Mouse (Mus musculus) liver, embryonic 14.5 days (tissue): ENCODE measurements at regions not wholly inside any gene's neighbourhood (a gene's known extent, or its start where the extent isn't known, plus 50 kb on each side); places are given as distances from the start of the nearest gene placed in this dataset.

Experiments used
- CTCF ChIP-seq: IDR thresholded peaks from 2 replicates; pipeline ENCODE4 v1.5.1; 2016; ENCODE audit warnings: antibody characterized with exemption, low read depth, control low read depth
- EP300 ChIP-seq: IDR thresholded peaks from 2 replicates; pipeline ENCODE4 v1.6.1; 2016; ENCODE audit warnings: antibody characterized with exemption, low read depth

GRCm38 (mm10) chr4:34213731-34214130, 163.7 kb upstream of the Spaca1 start:
- no peak for TF ChIP-seq EP300
- TF ChIP-seq CTCF, result no peak
